Mouse (Mus musculus) neural tube, embryonic 14.5 days (tissue): ENCODE data around the gene Arhgap31. TPM values are rescaled to one million over a fixed set of nuclear protein-coding genes. Genes with fewer than 3 reads are reported as not detected.

Experiments
- ATAC-seq: fragments of 200-750 bp; cut with Nextera tagmentation; 2 replicates; pipeline ENCODE4 v1.8.0; 2017; ENCODE audit warnings: low read depth, mild to moderate bottlenecking, moderate TSS enrichment, moderate library complexity
- H3K27ac ChIP-seq: fragments of 300-500 bp; sonication (generic); 2 replicates; pipeline ENCODE4 v1.5.1; 2014; ENCODE audit warnings: low read depth, mild to moderate bottlenecking, control low read depth, low read length, moderate library complexity, mixed read lengths
- H3K27me3 ChIP-seq: fragments of 300-500 bp; sonication (generic); 2 replicates; pipeline ENCODE4 v1.6.1; 2014; ENCODE audit warnings: low read length; ENCODE audit not compliant: control insufficient read depth, insufficient read depth
- H3K36me3 ChIP-seq: fragments of 300-500 bp; sonication (generic); 2 replicates; pipeline ENCODE4 v1.6.1; 2014; ENCODE audit warnings: low read length, mixed read lengths; ENCODE audit not compliant: control insufficient read depth, insufficient read depth
- H3K4me1 ChIP-seq: fragments of 300-500 bp; sonication (generic); 2 replicates; pipeline ENCODE4 v1.6.1; 2014; ENCODE audit warnings: low read length; ENCODE audit not compliant: control insufficient read depth, insufficient read depth
- H3K4me2 ChIP-seq: fragments of 300-500 bp; sonication (generic); 2 replicates; pipeline ENCODE4 v1.6.1; 2014; ENCODE audit warnings: mild to moderate bottlenecking, low read depth, low read length, control low read depth
- H3K4me3 ChIP-seq: fragments of 300-500 bp; sonication (generic); 2 replicates; pipeline ENCODE4 v1.5.1; 2014; ENCODE audit warnings: low read depth, low read length, control low read depth, mixed read lengths
- H3K9ac ChIP-seq: fragments of 300-500 bp; sonication (generic); replicated peaks from 2 replicates; pipeline ENCODE4 v1.6.1; 2014; ENCODE audit warnings: low read depth, mild to moderate bottlenecking, control low read depth, low read length, mixed read lengths
- H3K9me3 ChIP-seq: fragments of 300-500 bp; sonication (generic); 2 replicates; pipeline ENCODE4 v1.6.1; 2016; ENCODE audit warnings: low read length; ENCODE audit not compliant: control insufficient read depth
- WGBS: fragments of 180-500 bp; shearing (Covaris S2); extraction: QIAGEN DNeasy Blood & Tissue Kit; methylation state at CpG from one replicate; pipeline ENCODE4 v1.1.7; 2014; 5-methylcytosine and 5-hydroxymethylcytosine counted together
- polyA plus RNA-seq: library from polyadenylated mRNA; unstranded; fragments of >200 nt; fragmentation: Nextera tagmentation; extraction: Ambion mirVana; gene quantifications from 2 replicates; pipeline ENCODE4 v1.2.1, GENCODE M21; 2014

Arhgap31 gene
- polyA plus RNA-seq, 1 experiment from 2014 or later = 3.8 TPM

DNA sequence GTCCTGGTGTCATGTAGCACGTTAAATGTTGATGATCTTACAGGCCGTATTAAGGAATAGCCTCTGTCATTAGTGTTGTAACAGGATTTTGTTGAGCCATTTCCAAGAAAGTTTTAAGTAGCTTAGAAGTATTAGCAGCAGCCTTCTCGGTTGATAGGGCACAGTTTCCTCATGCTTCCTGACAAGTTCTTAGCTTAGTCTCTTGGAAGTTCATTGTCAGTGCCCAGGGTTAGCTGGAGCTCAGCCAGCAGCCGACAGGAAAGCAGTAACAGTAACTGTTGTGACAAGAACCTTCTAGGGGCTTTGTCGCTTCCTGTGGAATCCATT is 43.1 kb upstream of the Arhgap31 start:
- H3K27me3 ChIP-seq = no peaks in the 10 kb centered on the region
- no peaks in the 10 kb centered on the region for H3K4me1 ChIP-seq
- no peak overlapping the region for H3K9ac ChIP-seq
- H3K36me3 ChIP-seq = 0 out of 2 replicates have a peak, but pooled peaks cover 4% of the 10 kb centered on the region
- no peaks in the 10 kb centered on the region for H3K9me3 ChIP-seq
- no peak overlapping the region for H3K4me3 ChIP-seq
- no peak overlapping the region for H3K27ac ChIP-seq
- no peak for ATAC-seq
- 65% methylated on average over 5 of the region's 5 CpGs for WGBS
- no peak overlapping the region for H3K4me2 ChIP-seq

- Histone ChIP-seq H3K27me3 (no peaks in the 10 kb centered on the region), H3K4me1 (no peaks in the 10 kb centered on the region), H3K4me2 (no peak overlapping the region)
Measured at GRCm38 (mm10) chr16:38755452-38756176, 42.5 kb upstream of the Arhgap31 start.

DNA sequence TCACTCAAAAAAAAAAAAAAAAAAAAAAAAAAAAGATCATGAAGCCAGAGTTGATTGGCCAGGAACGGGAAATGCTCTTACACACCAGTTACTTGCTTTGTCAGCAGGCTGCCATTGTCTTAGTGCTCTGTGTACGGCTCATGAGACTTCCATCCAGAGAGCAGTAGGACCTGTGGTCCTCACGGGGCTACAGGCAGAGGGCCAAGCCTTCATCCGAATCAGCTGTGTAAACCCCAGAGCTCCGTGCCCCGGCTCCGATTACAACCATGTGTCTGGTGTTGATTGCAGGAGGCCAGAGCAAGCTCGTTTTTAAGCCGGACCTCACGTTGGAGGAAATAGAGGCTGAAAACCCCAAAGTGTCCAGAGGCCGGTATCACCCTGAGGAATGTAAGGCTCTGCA is 40.6 kb upstream of the Arhgap31 start:
- Histone ChIP-seq H3K27me3 (no peaks in the 10 kb centered on the region), H3K4me3 (no peak overlapping the region), H3K4me2 (no peak overlapping the region), H3K27ac (no peak overlapping the region), H3K9ac (no peak overlapping the region), H3K4me1 (no peaks in the 10 kb centered on the region), H3K9me3 (no peaks in the 10 kb centered on the region), H3K36me3 (no peaks in the 10 kb centered on the region)
- ATAC-seq = no peak
- 71% methylated on average over 11 of the region's 11 CpGs for WGBS

More at GRCm38 (mm10) chr16:38755452-38756176, 42.5 kb upstream of the Arhgap31 start:
- Histone ChIP-seq H3K9ac (no peak overlapping the region), H3K4me3 (no peak overlapping the region), H3K36me3 (no peaks in the 10 kb centered on the region), H3K27ac (no peak overlapping the region), H3K9me3 (no peaks in the 10 kb centered on the region)
- no peak for ATAC-seq
- 79% methylated on average over 7 of the region's 7 CpGs for WGBS

- Histone ChIP-seq H3K4me3 (no peak overlapping the region), H3K27ac (no peak overlapping the region), H3K9me3 (no peaks in the 10 kb centered on the region), H3K9ac (no peak overlapping the region), H3K27me3 (no peaks in the 10 kb centered on the region), H3K4me1 (no peaks in the 10 kb centered on the region), H3K4me2 (no peak overlapping the region), H3K36me3 (no peaks in the 10 kb centered on the region)
- WGBS = 78% methylated on average over 6 of the region's 6 CpGs
- ATAC-seq = no peak
Measured at GRCm38 (mm10) chr16:38750803-38751202, 37.7 kb upstream of the Arhgap31 start.

GRCm38 (mm10) chr16:38743941-38744673 is 31.0 kb upstream of the Arhgap31 start:
- whole genome bisulfite sequencing = 93% methylated on average over 10 of the region's 10 CpGs
- Histone ChIP-seq H3K27ac (no peak overlapping the region), H3K36me3 (no peaks in the 10 kb centered on the region), H3K4me2 (no peak overlapping the region), H3K9ac (no peak overlapping the region), H3K4me3 (no peak overlapping the region), H3K9me3 (no peaks in the 10 kb centered on the region), H3K4me1 (peaks cover 6% of the 10 kb centered on the region; the same call in 1 of the 2 replicates), H3K27me3 (no peaks in the 10 kb centered on the region)
- no peak for ATAC-seq

- under 1% methylated on average over 13 of the region's 13 CpGs for WGBS
- Histone ChIP-seq H3K4me3 (peak overlapping the region; percentile 81), H3K4me2 (peak overlapping the region; percentile 95), H3K27ac (peak overlapping the region; percentile 76), H3K36me3 (no peaks in the 10 kb centered on the region), H3K27me3 (no peaks in the 10 kb centered on the region), H3K4me1 (peaks cover 6% of the 10 kb centered on the region; the same call in 1 of the 2 replicates), H3K9me3 (no peaks in the 10 kb centered on the region), H3K9ac (peak overlapping the region; percentile 89)
- ATAC-seq = peak; percentile 73
Measured at GRCm38 (mm10) chr16:38742659-38743131, 29.6 kb upstream of the Arhgap31 start.

DNA sequence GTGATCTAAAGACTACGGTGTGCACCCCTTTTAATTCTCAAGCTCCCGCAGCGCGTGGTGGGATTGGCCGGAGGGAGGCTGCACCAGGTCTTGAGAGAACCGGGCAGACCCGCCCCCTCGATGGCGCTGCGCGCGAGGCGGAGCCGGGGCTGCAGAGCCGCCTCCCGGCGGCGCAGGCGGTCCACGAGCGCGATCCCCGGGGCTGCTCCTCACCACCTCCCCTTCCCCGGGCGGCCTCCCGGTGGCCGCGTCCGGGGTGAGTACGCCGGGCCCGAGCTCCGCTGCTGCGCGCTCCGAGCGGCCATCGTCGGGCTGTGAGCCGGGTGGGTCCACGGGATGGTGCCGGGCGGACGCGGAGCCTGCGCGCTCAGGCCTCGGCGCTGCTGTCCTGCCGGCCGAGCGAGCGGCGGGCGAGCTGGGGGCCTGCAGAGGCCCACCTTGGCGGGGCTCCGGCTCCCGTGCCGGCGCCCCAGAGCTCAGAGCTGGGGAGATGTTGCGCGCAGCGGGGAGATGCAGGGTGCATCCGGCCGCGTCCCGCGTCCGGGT is 29.1 kb upstream of the Arhgap31 start, which contains the start of gene B4galt4:
Gene B4galt4 (plus strand): TSS at position 152 of the 546 bp plus-strand sequence.
- peak; percentile 95 for ATAC-seq
- Histone ChIP-seq H3K36me3 (no peaks in the 10 kb centered on the region), H3K4me1 (peaks cover 6% of the 10 kb centered on the region; the same call in 1 of the 2 replicates), H3K9me3 (no peaks in the 10 kb centered on the region), H3K27me3 (no peaks in the 10 kb centered on the region), H3K4me3 (peak within 1 kb of the TSS; percentile 81), H3K4me2 (peak within 1 kb of the TSS; percentile 95), H3K27ac (peak within 1 kb of the TSS; percentile 76), H3K9ac (peak within 1 kb of the TSS; percentile 89)
- WGBS = under 1% methylated on average over 45 of the region's 69 CpGs

DNA sequence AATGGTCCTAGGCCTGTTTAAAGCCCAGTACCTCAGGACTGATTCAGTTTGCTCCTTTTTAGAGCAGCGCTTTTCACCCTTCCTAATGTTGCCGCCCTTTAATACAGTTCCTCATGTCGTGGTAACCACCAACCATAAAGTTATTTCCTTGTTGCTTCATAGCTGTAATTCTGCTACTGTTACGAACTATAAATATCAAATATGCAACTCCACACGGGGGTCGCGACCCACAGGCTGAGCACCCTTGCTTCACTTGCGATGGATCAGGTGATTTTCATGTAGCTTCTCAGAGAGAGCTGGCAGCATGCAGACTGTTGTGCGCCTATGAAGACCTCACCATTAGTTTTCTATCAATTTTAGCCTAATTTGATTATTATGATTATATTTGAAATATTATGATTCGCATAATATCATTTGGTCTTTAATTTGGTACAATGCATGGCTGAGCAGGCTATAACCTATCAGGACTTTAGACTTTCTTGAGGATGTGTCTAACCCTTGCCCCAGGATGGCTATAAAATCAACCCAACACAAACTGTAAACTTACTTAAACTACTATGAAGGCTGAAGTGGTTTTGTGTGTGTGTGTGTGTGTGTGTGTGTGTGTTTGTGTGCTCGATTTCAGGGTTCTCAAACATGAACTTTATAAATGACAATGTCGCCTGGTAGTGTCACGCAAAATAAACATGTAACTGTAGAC is 28.3 kb upstream of the Arhgap31 start:
- Histone ChIP-seq H3K27ac (no peak overlapping the region), H3K27me3 (no peaks in the 10 kb centered on the region), H3K9ac (peak overlapping the region; percentile 89; the same call in 1 of the 2 replicates), H3K4me2 (peak overlapping the region; percentile 95), H3K4me3 (peak overlapping the region; percentile 81), H3K4me1 (peaks cover 6% of the 10 kb centered on the region; the same call in 1 of the 2 replicates), H3K9me3 (no peaks in the 10 kb centered on the region), H3K36me3 (no peaks in the 10 kb centered on the region)
- 86% methylated on average over 13 of the region's 13 CpGs for WGBS
- ATAC-seq = 0 out of 2 replicates have a peak, but pooled peaks have one; percentile 1
